Mouse (Mus musculus) bone marrow macrophage, adult 2 months (primary cell): ENCODE measurements around the gene Trit1. TPM values are rescaled to one million over a fixed set of nuclear protein-coding genes. Genes with fewer than 3 reads are reported as not detected.
A peak's percentile ranks its signal among the peaks of the same experiment; 100 is the strongest.

ENCODE experiments used
- H3K27ac ChIP-seq: 2 replicates; pipeline ENCODE4 v1.5.1; 2012; ENCODE audit warnings: low read depth, low read length; ENCODE audit not compliant: insufficient read depth
- H3K4me1 ChIP-seq: 2 replicates; pipeline ENCODE4 v1.6.1; 2012; ENCODE audit warnings: low read length; ENCODE audit not compliant: control insufficient read depth, insufficient read depth
- H3K4me3 ChIP-seq: 2 replicates; pipeline ENCODE4 v1.5.1; 2012; ENCODE audit warnings: mild to moderate bottlenecking, low read length, moderate library complexity; ENCODE audit not compliant: insufficient read depth
- CTCF ChIP-seq: IDR thresholded peaks from 2 replicates; pipeline ENCODE4 v1.5.1; 2012; ENCODE audit warnings: low read depth, mild to moderate bottlenecking, low read length, moderate library complexity
- POLR2A ChIP-seq: IDR thresholded peaks from 2 replicates; pipeline ENCODE4 v1.6.1; 2012; ENCODE audit warnings: mild to moderate bottlenecking, low read depth, low read length, borderline replicate concordance
- polyA plus RNA-seq: library from polyadenylated mRNA; stranded (reverse); fragments of >200 nt; gene quantifications from 2 replicates; pipeline ENCODE4 v1.2.4, GENCODE M21; 2012; ENCODE audit not compliant: missing spikeins, insufficient read depth, insufficient read length

Gene Trit1
- polyA plus RNA-seq, 1 experiment: 12.5 TPM

DNA sequence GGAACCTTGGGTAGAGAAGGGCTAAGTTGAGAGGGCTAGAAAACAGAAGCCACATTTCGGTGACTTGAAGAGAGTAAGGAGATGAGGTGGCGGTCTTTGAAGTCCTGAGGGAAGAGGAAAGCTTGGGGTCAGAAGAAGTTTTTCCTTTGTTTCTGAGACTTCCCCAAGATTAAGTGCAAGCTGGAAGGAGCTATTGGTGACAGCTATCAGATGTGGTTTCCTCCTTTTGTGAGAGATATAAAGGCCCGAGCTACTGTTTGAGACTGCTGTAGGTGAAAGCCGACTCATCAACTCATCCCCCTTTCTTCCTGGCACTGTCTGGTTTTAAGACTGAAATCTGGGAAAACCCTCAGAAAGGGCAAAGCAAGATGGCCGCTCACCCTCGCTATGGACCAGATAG is 52.2 kb downstream of the Trit1 start:
- TF ChIP-seq POLR2A: no peak
- no peak for TF ChIP-seq CTCF
- Histone ChIP-seq H3K27ac (no peak overlapping the region), H3K4me3 (no peak overlapping the region), H3K4me1 (peaks cover 4% of the 10 kb centered on the region)

DNA sequence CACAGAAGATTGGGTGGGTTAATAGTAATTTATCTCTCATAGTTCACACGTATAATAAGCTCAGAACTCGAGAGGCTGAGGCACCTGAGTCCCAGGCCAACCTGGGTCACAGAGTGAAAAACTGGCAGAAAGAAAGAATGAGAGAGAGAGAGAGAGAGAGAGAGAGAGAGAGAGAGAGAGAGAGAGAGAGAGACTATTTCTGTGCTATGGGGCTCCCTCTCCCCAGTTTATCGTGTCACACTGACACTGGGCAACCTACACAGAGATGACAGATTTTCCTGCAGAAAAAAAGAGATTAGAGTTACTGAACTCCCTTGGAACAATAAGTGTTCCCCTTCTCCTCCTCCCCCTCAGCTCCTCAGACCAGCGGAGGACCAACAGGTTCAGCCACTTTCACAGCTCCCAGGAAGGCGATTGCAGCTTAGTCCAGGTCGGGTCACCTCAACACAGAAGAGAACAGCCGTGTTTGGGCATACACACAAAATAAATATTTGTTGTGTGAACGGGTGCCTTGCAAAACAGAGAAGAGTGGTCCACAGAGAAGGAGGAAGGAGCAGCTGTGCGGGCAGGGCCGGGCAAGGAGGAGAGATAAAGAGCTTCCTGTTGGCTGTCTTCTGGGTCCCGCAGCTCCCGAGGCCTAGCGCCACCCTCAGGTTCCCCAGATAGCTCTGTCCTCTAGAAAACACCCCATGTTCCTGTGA is 55.0 kb downstream of the Trit1 start:
- peak overlapping the region; percentile 43 for H3K4me3 ChIP-seq
- no peak overlapping the region for H3K27ac ChIP-seq
- H3K4me1 ChIP-seq: no peaks in the 10 kb centered on the region; the same call in 1 of the 2 replicates
- TF ChIP-seq CTCF: no peak
- TF ChIP-seq POLR2A: no peak

DNA sequence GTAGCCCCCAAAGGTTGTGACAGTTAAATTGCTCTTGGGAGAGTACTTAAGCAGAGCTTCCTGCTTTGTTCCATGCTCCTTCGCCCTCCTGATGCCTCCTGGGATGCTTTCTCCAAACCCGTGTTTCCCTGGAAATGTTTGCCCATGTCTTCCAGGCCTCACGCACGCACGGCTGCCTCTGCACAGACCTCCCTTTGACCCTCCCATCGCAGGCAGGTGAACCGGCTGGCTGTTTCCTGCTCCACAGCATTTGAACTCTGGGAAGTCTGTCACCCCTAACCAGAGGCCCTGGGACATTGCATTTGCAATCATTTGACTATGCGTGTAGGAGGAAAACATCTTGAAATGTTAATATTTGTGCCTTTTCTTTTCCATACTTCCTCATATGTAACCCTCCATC is 60.5 kb downstream of the Trit1 start:
- TF ChIP-seq CTCF (no peak), POLR2A (no peak)
- H3K27ac ChIP-seq: no peak overlapping the region
- H3K4me3 ChIP-seq: no peak overlapping the region
- H3K4me1 ChIP-seq: no peaks in the 10 kb centered on the region

DNA sequence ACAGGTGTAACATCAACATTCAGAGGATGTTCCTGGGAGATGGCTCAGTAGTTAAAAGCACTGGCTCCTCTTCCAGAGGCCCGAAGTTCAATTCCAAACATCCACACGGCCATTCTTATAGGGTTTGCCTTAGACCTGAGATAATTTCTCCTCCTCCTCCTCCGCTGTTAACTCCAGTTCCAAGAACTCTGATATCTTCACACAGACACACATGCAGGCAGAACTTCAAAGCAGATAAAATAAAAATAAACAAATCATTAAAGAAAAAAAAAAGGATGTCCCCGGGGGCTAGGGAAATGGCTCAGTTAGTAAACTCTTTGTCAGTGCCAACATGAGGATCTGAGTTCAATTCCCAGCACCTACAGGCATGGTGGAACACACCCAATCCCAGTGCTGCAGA is 61.8 kb downstream of the Trit1 start:
- H3K27ac ChIP-seq: no peak overlapping the region
- no peak for TF ChIP-seq POLR2A
- TF ChIP-seq CTCF: no peak
- H3K4me3 ChIP-seq: no peak overlapping the region
- no peaks in the 10 kb centered on the region for H3K4me1 ChIP-seq

DNA sequence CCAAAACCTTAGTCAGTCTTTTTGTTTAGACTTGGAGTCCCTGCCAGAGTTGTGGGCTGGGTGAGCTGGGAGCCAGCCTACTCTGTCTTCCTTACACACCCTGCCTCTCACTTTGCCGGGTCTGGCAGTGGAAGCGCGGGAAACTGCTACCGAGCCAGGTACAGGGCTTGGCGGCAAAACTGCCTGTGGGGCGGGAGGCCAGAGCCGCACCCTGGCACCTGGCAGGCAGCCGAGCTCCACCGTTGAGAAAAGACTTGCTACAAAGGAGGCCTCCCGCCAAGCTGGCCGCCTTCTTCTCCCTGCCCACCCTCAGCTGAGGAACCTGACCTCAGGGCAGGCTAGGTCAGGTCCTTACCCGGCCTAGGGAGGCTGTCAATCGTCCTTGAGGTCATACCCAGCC is 64.4 kb downstream of the Trit1 start:
- H3K27ac ChIP-seq: no peak overlapping the region
- TF ChIP-seq POLR2A: no peak
- H3K4me3 ChIP-seq: no peak overlapping the region
- H3K4me1 ChIP-seq: no peaks in the 10 kb centered on the region

DNA sequence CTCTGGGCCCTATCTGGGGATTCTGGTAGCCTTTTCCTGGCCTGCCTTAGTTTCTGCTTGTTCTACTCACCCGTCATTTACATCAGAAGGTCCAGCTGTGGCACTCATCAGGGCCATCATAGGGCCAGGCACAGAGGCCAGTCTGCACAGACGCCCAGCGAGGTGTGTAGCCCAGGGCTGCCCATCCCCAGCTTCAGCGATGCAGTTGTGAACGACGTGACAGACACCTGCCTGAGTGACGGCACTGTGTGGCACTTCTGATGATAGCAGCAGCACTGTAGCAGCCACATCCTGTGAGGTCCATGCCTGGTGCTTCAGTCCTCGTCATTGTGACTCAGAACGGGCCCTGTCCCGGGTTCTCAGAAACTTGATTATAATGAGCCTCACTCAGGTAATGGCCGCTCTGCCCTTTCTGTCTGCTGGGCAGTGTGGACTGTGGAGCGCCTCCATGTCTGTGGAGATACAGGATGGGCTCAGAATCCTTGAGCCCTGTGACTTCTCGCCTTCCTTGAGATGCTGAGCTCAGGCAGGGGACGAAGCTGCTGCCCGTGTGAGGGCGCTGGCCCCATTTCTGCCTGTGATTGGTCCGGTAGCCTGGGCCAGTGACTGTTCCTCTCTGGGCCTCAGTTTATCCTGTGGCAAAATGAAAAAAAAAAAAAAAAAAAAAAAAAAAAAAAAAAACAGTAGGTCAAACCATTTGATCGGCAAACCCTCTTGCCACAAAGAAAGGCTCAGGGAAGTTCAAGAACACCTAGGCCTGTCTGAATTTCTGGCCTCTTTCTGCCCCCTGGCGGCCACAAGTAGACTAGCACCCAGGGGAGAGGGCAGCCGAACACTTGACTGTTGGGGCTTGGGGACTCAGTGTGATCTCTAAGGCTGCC is 66.1 kb downstream of the Trit1 start:
- Histone ChIP-seq H3K4me3 (no peak overlapping the region), H3K27ac (no peak overlapping the region), H3K4me1 (no peaks in the 10 kb centered on the region)
- TF ChIP-seq CTCF (peak; percentile 80), POLR2A (no peak)

DNA sequence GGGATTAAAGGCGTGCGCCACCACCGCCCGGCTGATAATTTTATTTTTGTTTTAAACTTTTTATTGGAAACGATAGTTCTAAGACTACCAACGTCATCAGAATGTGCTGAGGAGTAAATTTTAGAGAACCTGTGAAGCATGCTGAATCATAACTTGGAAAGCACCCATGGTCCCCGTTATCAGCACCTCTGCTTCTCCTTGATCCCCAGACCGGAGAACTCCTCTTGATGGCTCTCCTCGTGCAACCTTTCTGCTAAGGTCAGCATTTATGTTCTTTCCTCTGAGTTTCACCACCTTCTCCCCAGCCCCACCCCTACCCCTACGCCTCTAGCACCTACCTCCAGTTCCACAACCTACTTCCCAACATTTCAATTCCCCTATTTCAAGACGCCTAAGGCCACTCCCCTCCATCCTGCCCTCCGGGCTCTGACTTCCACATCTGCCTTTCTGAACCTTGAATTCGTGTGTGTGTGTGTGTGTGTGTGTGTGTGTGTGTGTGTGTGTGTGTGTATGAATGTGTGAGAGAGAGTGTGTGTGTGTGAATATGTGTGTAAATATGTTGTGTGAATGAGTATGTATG is 67.0 kb downstream of the Trit1 start:
- Histone ChIP-seq H3K27ac (no peak overlapping the region), H3K4me1 (no peaks in the 10 kb centered on the region), H3K4me3 (no peak overlapping the region)
- TF ChIP-seq CTCF (no peak), POLR2A (no peak)

DNA sequence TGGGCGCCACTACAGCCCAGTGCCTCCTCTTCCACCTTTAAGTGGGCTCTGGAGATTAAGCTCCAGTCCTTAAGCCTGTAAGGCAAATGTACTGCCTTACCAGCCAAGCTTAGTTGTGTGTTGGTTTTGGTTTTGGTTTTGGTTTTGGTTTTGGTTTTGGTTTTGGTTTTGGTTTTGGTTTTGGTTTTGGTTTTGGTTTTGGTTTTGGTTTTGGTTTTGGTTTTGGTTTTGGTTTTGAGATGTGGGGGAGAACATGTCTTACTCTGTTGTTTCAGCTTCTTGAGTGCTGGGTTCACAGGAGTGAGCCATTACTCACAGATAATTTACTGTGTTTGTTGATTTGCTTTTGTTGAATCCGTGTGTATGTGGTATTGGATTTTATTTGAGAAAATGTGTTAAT is 68.9 kb downstream of the Trit1 start:
- no peak overlapping the region for H3K4me3 ChIP-seq
- no peak overlapping the region for H3K27ac ChIP-seq
- no peaks in the 10 kb centered on the region for H3K4me1 ChIP-seq
- TF ChIP-seq POLR2A (no peak), CTCF (no peak)

DNA sequence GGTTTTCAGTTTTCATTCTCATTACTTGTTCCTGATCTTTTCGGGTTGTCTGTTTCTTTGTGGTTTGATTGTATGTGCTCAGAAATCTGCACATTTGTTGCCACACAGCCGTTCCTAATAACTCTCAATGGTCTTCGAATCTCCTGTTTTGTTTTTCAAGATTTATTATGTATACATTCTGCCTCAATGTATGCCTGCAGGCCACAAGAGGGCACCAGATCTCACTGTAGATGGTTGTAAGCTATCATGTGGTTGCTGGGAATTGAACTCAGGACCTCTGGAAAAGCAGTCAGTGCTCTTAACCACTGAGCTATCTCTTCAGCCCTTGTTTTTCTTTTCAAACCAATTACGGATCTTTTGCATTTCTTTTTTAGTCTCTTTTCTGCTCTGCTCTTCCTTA is 70.0 kb downstream of the Trit1 start:
- H3K4me3 ChIP-seq: no peak overlapping the region
- no peaks in the 10 kb centered on the region for H3K4me1 ChIP-seq
- TF ChIP-seq POLR2A (no peak), CTCF (no peak)
- H3K27ac ChIP-seq: no peak overlapping the region

DNA sequence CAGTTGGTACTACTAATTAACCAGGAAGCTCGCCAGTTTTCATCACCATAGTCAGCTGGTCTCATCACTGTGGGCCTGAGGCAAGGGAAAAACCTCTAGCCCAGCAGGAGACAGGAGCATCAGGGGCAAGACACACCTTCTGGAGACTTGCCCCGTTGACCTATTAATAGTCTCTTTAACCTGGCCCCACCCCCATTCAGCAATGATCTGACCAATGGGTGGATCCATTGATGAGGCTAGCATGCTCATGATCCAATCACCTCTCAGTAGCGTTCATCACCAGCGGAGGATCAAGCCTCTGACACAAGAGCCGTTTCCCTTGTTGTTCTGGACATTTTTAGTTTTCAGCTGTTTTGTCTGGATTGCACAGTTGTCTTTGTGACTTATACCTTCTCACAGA is 76.2 kb downstream of the Trit1 start:
- no peak for TF ChIP-seq CTCF
- no peak for TF ChIP-seq POLR2A
- H3K4me1 ChIP-seq: no peaks in the 10 kb centered on the region
- no peak overlapping the region for H3K4me3 ChIP-seq
- no peak overlapping the region for H3K27ac ChIP-seq

DNA sequence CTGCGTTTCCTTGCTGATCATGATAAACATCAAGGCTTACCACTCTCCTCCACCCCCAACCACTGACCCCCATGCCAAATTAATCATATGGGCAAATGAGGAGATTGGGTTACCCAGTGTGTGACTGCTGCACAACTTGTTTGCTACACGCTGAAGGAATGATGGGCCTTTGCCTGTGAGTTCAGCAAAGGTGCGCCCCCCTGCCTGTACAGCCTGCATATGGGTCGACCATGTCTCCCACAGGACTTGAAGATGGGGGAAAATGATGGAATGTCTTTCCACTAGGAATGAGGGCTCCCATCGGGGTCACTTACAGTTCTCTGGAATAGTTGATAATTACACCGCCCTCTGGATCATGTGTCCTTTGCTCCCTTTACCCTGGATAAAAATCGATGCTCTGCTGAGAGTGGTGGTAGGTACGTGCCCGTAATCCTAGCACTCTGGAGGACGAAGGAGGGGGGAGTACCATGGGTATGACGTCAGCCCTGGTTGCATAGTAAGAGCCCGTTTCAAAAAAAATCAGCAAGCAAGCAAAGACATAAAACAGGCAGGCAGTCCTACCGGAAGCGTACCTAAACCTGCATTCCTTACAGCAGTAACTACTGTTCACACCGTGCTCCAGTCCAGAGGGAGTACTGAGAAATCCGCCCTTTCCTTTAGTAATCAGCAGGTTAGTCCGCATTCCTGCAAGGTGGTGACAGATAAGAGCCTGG is 76.8 kb downstream of the Trit1 start:
- TF ChIP-seq CTCF (no peak), POLR2A (no peak)
- Histone ChIP-seq H3K27ac (no peak overlapping the region), H3K4me1 (no peaks in the 10 kb centered on the region), H3K4me3 (no peak overlapping the region)
